Mouse (Mus musculus) neural tube, embryonic 13.5 days (tissue): Measurements from ENCODE around the gene Tomm7. TPM values are rescaled to one million over a fixed set of nuclear protein-coding genes. Genes with fewer than 3 reads are reported as not detected.
"Not testable (repeated sequence)": the region's sequence is repeated elsewhere in the genome, so short reads cannot be mapped to it uniquely, and the experiment has no call there.

Source experiments
- ATAC-seq: fragments of 200-750 bp; cut with Nextera tagmentation; 2 replicates; pipeline ENCODE4 v1.8.0; 2017; ENCODE audit warnings: low read depth, mild to moderate bottlenecking, moderate TSS enrichment, moderate library complexity
- H3K27ac ChIP-seq: fragments of 300-500 bp; sonication (generic); replicated peaks from 2 replicates; pipeline ENCODE4 v1.5.1; 2015; ENCODE audit warnings: moderate library complexity, mild to moderate bottlenecking, inconsistent platforms
- H3K27me3 ChIP-seq: fragments of 300-500 bp; sonication (generic); 2 replicates; pipeline ENCODE4 v1.6.1; 2015; ENCODE audit warnings: mild to moderate bottlenecking, inconsistent platforms
- H3K36me3 ChIP-seq: fragments of 300-500 bp; sonication (generic); 2 replicates; pipeline ENCODE4 v1.6.1; 2015; ENCODE audit warnings: mild to moderate bottlenecking, inconsistent platforms
- H3K4me1 ChIP-seq: fragments of 300-500 bp; sonication (generic); replicated peaks from 2 replicates; pipeline ENCODE4 v1.6.1; 2015; ENCODE audit warnings: inconsistent platforms
- H3K4me2 ChIP-seq: fragments of 300-500 bp; sonication (generic); 2 replicates; pipeline ENCODE4 v1.6.1; 2015; ENCODE audit warnings: inconsistent platforms, mild to moderate bottlenecking, moderate library complexity
- H3K4me3 ChIP-seq: fragments of 300-500 bp; sonication (generic); 2 replicates; pipeline ENCODE4 v1.5.1; 2015; ENCODE audit warnings: mild to moderate bottlenecking, inconsistent platforms
- H3K9ac ChIP-seq: fragments of 300-500 bp; sonication (generic); 2 replicates; pipeline ENCODE4 v1.6.1; 2015; ENCODE audit warnings: moderate library complexity, mild to moderate bottlenecking, inconsistent platforms
- H3K9me3 ChIP-seq: fragments of 300-500 bp; sonication (generic); 2 replicates; pipeline ENCODE4 v1.6.1; 2016; ENCODE audit warnings: inconsistent platforms
- WGBS: fragments of 180-500 bp; shearing (Covaris S2); methylation state at CpG from one replicate; pipeline ENCODE4 v1.1.7; 2015; 5-methylcytosine and 5-hydroxymethylcytosine counted together
- polyA plus RNA-seq: library from polyadenylated mRNA; unstranded; fragments of >200 nt; fragmentation: Nextera tagmentation; extraction: Ambion mirVana; gene quantifications from 2 replicates; pipeline ENCODE4 v1.2.1, GENCODE M21; 2015

Gene Tomm7
- 82.3 and 98.8 TPM in 2 replicates for polyA plus RNA-seq

GRCm38 (mm10) chr5:23843674-23844530, at the start of gene Tomm7:
TSS of gene Tomm7 (minus strand) at chr5:23844161.
- Histone ChIP-seq H3K27ac (peak within 1 kb of the TSS; percentile 87), H3K36me3 (peaks cover 16% of the 10 kb centered on the region), H3K9ac (peak within 1 kb of the TSS; percentile 81), H3K27me3 (no peaks in the 10 kb centered on the region), H3K4me1 (peaks cover 27% of the 10 kb centered on the region), H3K9me3 (no peaks in the 10 kb centered on the region), H3K4me3 (peak within 1 kb of the TSS; percentile 62), H3K4me2 (peak within 1 kb of the TSS; percentile 69)
- ATAC-seq, result peak; percentile 93
- WGBS, result under 1% methylated on average over 44 of the region's 44 CpGs

GRCm38 (mm10) chr5:23893156-23893863, 49.3 kb upstream of the Tomm7 start:
- Histone ChIP-seq H3K27me3 (0 out of 2 replicates have a peak, but pooled peaks cover 5% of the 10 kb centered on the region), H3K4me3 (no peak overlapping the region), H3K9me3 (no peaks in the 10 kb centered on the region), H3K27ac (no peak overlapping the region), H3K4me1 (no peaks in the 10 kb centered on the region), H3K36me3 (no peaks in the 10 kb centered on the region), H3K9ac (no peak overlapping the region), H3K4me2 (no peak overlapping the region)
- no peak for ATAC-seq
- 73% methylated on average over 5 of the region's 5 CpGs for WGBS

GRCm38 (mm10) chr5:23890734-23891133, 46.8 kb upstream of the Tomm7 start:
- H3K9ac ChIP-seq, result no peak overlapping the region
- H3K36me3 ChIP-seq, result no peaks in the 10 kb centered on the region
- H3K4me1 ChIP-seq, result no peaks in the 10 kb centered on the region
- no peak overlapping the region for H3K4me2 ChIP-seq
- no peaks in the 10 kb centered on the region for H3K9me3 ChIP-seq
- H3K4me3 ChIP-seq, result no peak overlapping the region
- no peak overlapping the region for H3K27ac ChIP-seq
- H3K27me3 ChIP-seq, result 0 out of 2 replicates have a peak, but pooled peaks cover 5% of the 10 kb centered on the region
- no peak for ATAC-seq
- 45% methylated on average over 10 of the region's 10 CpGs for WGBS

GRCm38 (mm10) chr5:23889461-23889860, 45.5 kb upstream of the Tomm7 start:
- no peak overlapping the region for H3K4me2 ChIP-seq
- H3K27me3 ChIP-seq, result 0 out of 2 replicates have a peak, but pooled peaks cover 5% of the 10 kb centered on the region
- no peak overlapping the region for H3K9ac ChIP-seq
- no peaks in the 10 kb centered on the region for H3K9me3 ChIP-seq
- WGBS, result 65% methylated on average over 4 of the region's 4 CpGs
- no peaks in the 10 kb centered on the region for H3K4me1 ChIP-seq
- H3K4me3 ChIP-seq, result no peak overlapping the region
- H3K36me3 ChIP-seq, result no peaks in the 10 kb centered on the region
- H3K27ac ChIP-seq, result no peak overlapping the region
- ATAC-seq, result no peak

- ATAC-seq, result no peak
Measured at GRCm38 (mm10) chr5:23887111-23887510, 43.1 kb upstream of the Tomm7 start.

GRCm38 (mm10) chr5:23874457-23874856, 30.5 kb upstream of the Tomm7 start:
- no peak for ATAC-seq
- no peak overlapping the region for H3K9ac ChIP-seq
- 59% methylated on average over 5 of the region's 5 CpGs for WGBS

More at GRCm38 (mm10) chr5:23887111-23887510, 43.1 kb upstream of the Tomm7 start:
- Histone ChIP-seq H3K36me3 (no peaks in the 10 kb centered on the region), H3K9me3 (no peaks in the 10 kb centered on the region), H3K4me3 (no peak overlapping the region), H3K4me2 (no peak overlapping the region), H3K27me3 (0 out of 2 replicates have a peak, but pooled peaks cover 5% of the 10 kb centered on the region), H3K27ac (no peak overlapping the region), H3K9ac (no peak overlapping the region), H3K4me1 (no peaks in the 10 kb centered on the region)
- WGBS, result 78% methylated on average over 3 of the region's 3 CpGs

GRCm38 (mm10) chr5:23872586-23872985, 28.6 kb upstream of the Tomm7 start:
- 89% methylated on average over 6 of the region's 6 CpGs for WGBS
- H3K27ac ChIP-seq, result no peak overlapping the region

More at GRCm38 (mm10) chr5:23874457-23874856, 30.5 kb upstream of the Tomm7 start:
- Histone ChIP-seq H3K4me2 (no peak overlapping the region), H3K4me3 (no peak overlapping the region), H3K27me3 (no peaks in the 10 kb centered on the region; the same call in 1 of the 2 replicates), H3K36me3 (no peaks in the 10 kb centered on the region), H3K27ac (no peak overlapping the region), H3K9me3 (no peaks in the 10 kb centered on the region), H3K4me1 (no peaks in the 10 kb centered on the region)

GRCm38 (mm10) chr5:23871323-23871722, 27.4 kb upstream of the Tomm7 start:
- 84% methylated on average over 2 of the region's 2 CpGs for WGBS
- not testable (repeated sequence) for H3K4me3 ChIP-seq, H3K9me3 ChIP-seq, H3K27ac ChIP-seq, H3K9ac ChIP-seq, H3K4me1 ChIP-seq, ATAC-seq, H3K36me3 ChIP-seq, H3K4me2 ChIP-seq, H3K27me3 ChIP-seq

More at GRCm38 (mm10) chr5:23872586-23872985, 28.6 kb upstream of the Tomm7 start:
- no peak overlapping the region for H3K4me3 ChIP-seq
- no peak overlapping the region for H3K4me2 ChIP-seq
- H3K9ac ChIP-seq, result no peak overlapping the region
- no peaks in the 10 kb centered on the region for H3K36me3 ChIP-seq
- H3K9me3 ChIP-seq, result no peaks in the 10 kb centered on the region
- ATAC-seq, result no peak
- no peaks in the 10 kb centered on the region; the same call in 1 of the 2 replicates for H3K27me3 ChIP-seq
- no peaks in the 10 kb centered on the region for H3K4me1 ChIP-seq

GRCm38 (mm10) chr5:23865941-23866340, 22.0 kb upstream of the Tomm7 start:
- WGBS, result 73% methylated on average over 5 of the region's 5 CpGs
- no peaks in the 10 kb centered on the region for H3K27me3 ChIP-seq
- no peak overlapping the region for H3K4me3 ChIP-seq
- H3K9ac ChIP-seq, result no peak overlapping the region
- no peak overlapping the region for H3K27ac ChIP-seq
- no peak for ATAC-seq
- H3K36me3 ChIP-seq, result no peaks in the 10 kb centered on the region
- H3K4me1 ChIP-seq, result no peaks in the 10 kb centered on the region
- no peaks in the 10 kb centered on the region for H3K9me3 ChIP-seq
- no peak overlapping the region for H3K4me2 ChIP-seq

GRCm38 (mm10) chr5:23864054-23864965, 20.3 kb upstream of the Tomm7 start:
- H3K27me3 ChIP-seq, result no peaks in the 10 kb centered on the region
- H3K36me3 ChIP-seq, result no peaks in the 10 kb centered on the region; the same call in 1 of the 2 replicates
- no peak overlapping the region for H3K9ac ChIP-seq
- no peaks in the 10 kb centered on the region for H3K4me1 ChIP-seq
- H3K4me2 ChIP-seq, result no peak overlapping the region
- no peaks in the 10 kb centered on the region for H3K9me3 ChIP-seq
- no peak for ATAC-seq
- H3K27ac ChIP-seq, result no peak overlapping the region
- 88% methylated on average over 13 of the region's 13 CpGs for WGBS
- no peak overlapping the region for H3K4me3 ChIP-seq

GRCm38 (mm10) chr5:23863166-23864053, 19.4 kb upstream of the Tomm7 start:
- H3K4me3 ChIP-seq, result no peak overlapping the region
- 85% methylated on average over 7 of the region's 7 CpGs for WGBS
- no peak overlapping the region for H3K4me2 ChIP-seq
- H3K27me3 ChIP-seq, result no peaks in the 10 kb centered on the region
- H3K27ac ChIP-seq, result no peak overlapping the region
- H3K9me3 ChIP-seq, result no peaks in the 10 kb centered on the region
- no peaks in the 10 kb centered on the region for H3K4me1 ChIP-seq
- H3K36me3 ChIP-seq, result no peaks in the 10 kb centered on the region; the same call in 1 of the 2 replicates
- ATAC-seq, result no peak
- no peak overlapping the region for H3K9ac ChIP-seq
